Mouse (Mus musculus) olfactory bulb, adult 2 months (tissue): Measurements from ENCODE around the gene Ace3. TPM values are rescaled to one million over a fixed set of nuclear protein-coding genes. Genes with fewer than 3 reads are reported as not detected.

Experiments
- H3K27ac ChIP-seq: fragments of 200-500 bp; 2 replicates; pipeline ENCODE4 v1.5.1; 2012; ENCODE audit warnings: low read depth, low read length; ENCODE audit not compliant: insufficient read depth
- H3K4me1 ChIP-seq: fragments of 200-500 bp; 2 replicates; pipeline ENCODE4 v1.6.1; 2012; ENCODE audit warnings: low read length; ENCODE audit not compliant: control insufficient read depth, insufficient read depth
- H3K4me3 ChIP-seq: fragments of 200-500 bp; 2 replicates; pipeline ENCODE4 v1.5.1; 2012; ENCODE audit warnings: mild to moderate bottlenecking, low read depth, low read length, moderate library complexity; ENCODE audit not compliant: insufficient read depth
- CTCF ChIP-seq: fragments of 200-500 bp; IDR thresholded peaks from 2 replicates; pipeline ENCODE4 v1.5.1; 2012; ENCODE audit warnings: low read depth, mild to moderate bottlenecking, low read length, moderate library complexity; ENCODE audit not compliant: insufficient read depth
- POLR2A ChIP-seq: fragments of 200-500 bp; IDR thresholded peaks from 2 replicates; pipeline ENCODE4 v1.6.1; 2012; ENCODE audit warnings: mild to moderate bottlenecking, low read depth, low read length, moderate library complexity; ENCODE audit not compliant: insufficient read depth
- WGBS: fragments of 180-500 bp; shearing (Covaris S2); methylation state at CpG from one replicate; pipeline ENCODE4 v1.1.7; 2018; 5-methylcytosine and 5-hydroxymethylcytosine counted together
- polyA plus RNA-seq: library from polyadenylated mRNA; stranded (reverse); fragments of >200 nt; gene quantifications from 2 replicates; pipeline ENCODE4 v1.2.4, GENCODE M21; 2012; ENCODE audit warnings: low replicate concordance; ENCODE audit not compliant: missing spikeins, insufficient read depth, insufficient read length

The Ace3 gene
- polyA plus RNA-seq, 1 experiment, result not detected

DNA sequence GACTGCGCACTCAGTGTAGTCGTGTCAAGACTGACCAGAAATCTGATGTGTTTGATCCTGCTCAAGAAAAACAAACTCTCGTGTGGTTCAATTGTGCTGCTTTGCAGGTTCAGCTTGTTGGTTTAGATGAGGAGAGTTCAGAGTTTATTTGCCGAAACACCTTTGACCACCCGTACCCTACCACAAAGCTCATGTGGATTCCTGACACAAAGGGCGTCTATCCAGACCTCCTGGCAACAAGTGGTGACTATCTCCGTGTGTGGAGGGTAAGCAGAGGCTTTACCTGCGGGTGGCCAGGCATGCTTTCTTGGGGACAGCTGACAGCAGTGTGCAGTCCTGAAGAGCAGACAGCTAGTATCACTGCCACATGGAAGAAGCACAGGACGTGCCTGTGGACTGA lies 52.1 kb downstream of the Ace3 start:
- Histone ChIP-seq H3K27ac (no peak overlapping the region), H3K4me3 (no peak overlapping the region), H3K4me1 (peaks cover 7% of the 10 kb centered on the region; the same call in 1 of the 2 replicates)
- 74% methylated on average over 9 of the region's 9 CpGs for WGBS
- TF ChIP-seq POLR2A (no peak), CTCF (no peak)

DNA sequence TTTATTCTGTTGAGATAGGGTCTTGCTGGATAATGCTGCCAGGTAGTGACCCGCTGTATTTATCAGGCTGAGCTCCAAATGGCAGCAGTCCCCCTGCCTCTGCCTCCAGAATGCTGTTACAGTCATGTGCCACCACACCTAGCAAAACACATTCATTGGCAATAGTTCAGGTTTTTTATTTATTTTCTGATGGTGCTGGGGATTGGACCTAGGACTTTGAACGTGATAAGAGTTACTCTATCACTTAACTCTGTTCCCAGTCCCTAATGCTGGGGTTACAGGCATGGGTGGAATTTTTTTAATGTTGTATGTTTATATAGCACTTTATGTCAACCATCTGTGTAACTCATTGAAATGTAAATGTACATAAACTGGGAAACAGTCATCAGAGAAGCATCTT lies 59.4 kb downstream of the Ace3 start:
- WGBS, result 94% methylated on average over 2 of the region's 2 CpGs
- TF ChIP-seq CTCF (no peak), POLR2A (no peak)
- no peak overlapping the region for H3K27ac ChIP-seq

DNA sequence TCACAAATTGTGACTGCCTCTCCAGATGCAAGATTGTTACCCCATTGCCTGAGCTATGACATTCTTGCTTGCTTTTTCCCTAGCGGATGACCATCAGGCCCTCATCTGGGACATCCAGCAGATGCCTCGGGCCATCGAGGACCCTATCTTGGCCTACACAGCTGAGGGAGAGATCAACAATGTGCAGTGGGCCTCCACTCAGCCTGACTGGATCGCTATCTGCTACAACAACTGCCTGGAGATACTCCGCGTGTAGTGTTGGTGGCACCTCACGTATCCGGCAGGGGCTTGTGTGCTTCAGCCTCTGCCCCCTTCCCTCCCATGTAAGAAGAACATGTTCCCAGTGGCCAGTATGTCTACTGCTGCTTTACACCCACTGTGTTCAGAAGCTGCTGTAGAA lies 60.1 kb downstream of the Ace3 start:
- 96% methylated on average over 8 of the region's 8 CpGs for WGBS
- TF ChIP-seq CTCF, result no peak
- TF ChIP-seq POLR2A, result no peak
- no peak overlapping the region for H3K4me3 ChIP-seq
- H3K27ac ChIP-seq, result no peak overlapping the region
- H3K4me1 ChIP-seq, result no peaks in the 10 kb centered on the region

More for the DNA sequence above, 59.4 kb downstream of the Ace3 start:
- H3K4me3 ChIP-seq, result no peak overlapping the region
- no peaks in the 10 kb centered on the region for H3K4me1 ChIP-seq

Other genes starting within 250 kb of the Ace3 start
- not detected in 2 replicates for gene Cyb561, start 41.3 kb upstream of the Ace3 start, polyA plus RNA-seq
- gene Ace, start 26.7 kb upstream of the Ace3 start, polyA plus RNA-seq, result not detected in 2 replicates
- not detected in 2 replicates for gene Kcnh6, start 13.4 kb downstream of the Ace3 start, polyA plus RNA-seq
- gene Dcaf7, start 42.2 kb downstream of the Ace3 start, polyA plus RNA-seq, result 52.7 and 159 TPM in 2 replicates
- not detected in 2 replicates for gene Taco1, start 71.4 kb downstream of the Ace3 start, polyA plus RNA-seq
- not detected in 2 replicates for gene Map3k3, start 89.9 kb downstream of the Ace3 start, polyA plus RNA-seq
- not detected in 2 replicates for gene Gm10840, start 166.2 kb downstream of the Ace3 start, polyA plus RNA-seq
- 164 and 291 TPM in 2 replicates for gene Limd2, start 166.2 kb downstream of the Ace3 start, polyA plus RNA-seq
- gene Strada, start 207.5 kb downstream of the Ace3 start, polyA plus RNA-seq, result 209 TPM in 1 of 2 replicates, not detected in the other
- gene Ccdc47, start 221.7 kb downstream of the Ace3 start, polyA plus RNA-seq, result not detected in 2 replicates
- not detected in 2 replicates for gene Ddx42, start 222.3 kb downstream of the Ace3 start, polyA plus RNA-seq